Mouse (Mus musculus) forebrain, embryonic 14.5 days (tissue): Measurements from ENCODE around the gene Tcaf1. TPM values are rescaled to one million over a fixed set of nuclear protein-coding genes. Genes with fewer than 3 reads are reported as not detected.

Experiments used
- ATAC-seq: fragments of 200-750 bp; cut with Nextera tagmentation; 2 replicates; pipeline ENCODE4 v1.8.0; 2017; ENCODE audit warnings: mild to moderate bottlenecking, moderate library complexity
- DNase-seq: peaks from one replicate; pipeline ENCODE4 v3.0.0-alpha.2; 2015; ENCODE audit warnings: low spot score
- H3K27ac ChIP-seq: fragments of 300-500 bp; sonication (generic); 2 replicates; pipeline ENCODE4 v1.5.1; 2014; ENCODE audit warnings: low read depth, mild to moderate bottlenecking, control low read depth, low read length, moderate library complexity
- H3K27me3 ChIP-seq: fragments of 300-500 bp; sonication (generic); replicated peaks from 2 replicates; pipeline ENCODE4 v1.6.1; 2014; ENCODE audit warnings: low read length, control low read depth, mixed read lengths; ENCODE audit not compliant: control insufficient read depth, insufficient read depth
- H3K36me3 ChIP-seq: fragments of 300-500 bp; sonication (generic); 2 replicates; pipeline ENCODE4 v1.6.1; 2014; ENCODE audit warnings: low read length, control low read depth; ENCODE audit not compliant: control insufficient read depth, insufficient read depth
- H3K4me1 ChIP-seq: fragments of 300-500 bp; sonication (generic); 2 replicates; pipeline ENCODE4 v1.6.1; 2014; ENCODE audit warnings: antibody characterized with exemption, low read length, control low read depth; ENCODE audit not compliant: control insufficient read depth, insufficient read depth
- H3K4me2 ChIP-seq: fragments of 300-500 bp; sonication (generic); 2 replicates; pipeline ENCODE4 v1.6.1; 2014; ENCODE audit warnings: mild to moderate bottlenecking, control low read depth, low read length
- H3K4me3 ChIP-seq: fragments of 300-500 bp; sonication (generic); 2 replicates; pipeline ENCODE4 v1.5.1; 2014; ENCODE audit warnings: low read depth, low read length, control low read depth
- H3K9ac ChIP-seq: fragments of 300-500 bp; sonication (generic); 2 replicates; pipeline ENCODE4 v1.6.1; 2014; ENCODE audit warnings: mild to moderate bottlenecking, low read length, control low read depth, moderate library complexity
- H3K9me3 ChIP-seq: fragments of 300-500 bp; sonication (generic); replicated peaks from 2 replicates; pipeline ENCODE4 v1.6.1; 2016; ENCODE audit warnings: low read length, control low read depth, mixed read lengths; ENCODE audit not compliant: control insufficient read depth
- WGBS: fragments of 180-500 bp; shearing (Covaris S2); extraction: QIAGEN DNeasy Blood & Tissue Kit; methylation state at CpG from one replicate; pipeline ENCODE4 v1.1.7; 2014; 5-methylcytosine and 5-hydroxymethylcytosine counted together
- polyA plus RNA-seq: library from polyadenylated mRNA; unstranded; fragments of >200 nt; fragmentation: Nextera tagmentation; extraction: Ambion mirVana; gene quantifications from 2 replicates; pipeline ENCODE4 v1.2.1, GENCODE M21; 2014

Tcaf1 gene
- 176 and 209 TPM in 2 replicates for polyA plus RNA-seq

DNA sequence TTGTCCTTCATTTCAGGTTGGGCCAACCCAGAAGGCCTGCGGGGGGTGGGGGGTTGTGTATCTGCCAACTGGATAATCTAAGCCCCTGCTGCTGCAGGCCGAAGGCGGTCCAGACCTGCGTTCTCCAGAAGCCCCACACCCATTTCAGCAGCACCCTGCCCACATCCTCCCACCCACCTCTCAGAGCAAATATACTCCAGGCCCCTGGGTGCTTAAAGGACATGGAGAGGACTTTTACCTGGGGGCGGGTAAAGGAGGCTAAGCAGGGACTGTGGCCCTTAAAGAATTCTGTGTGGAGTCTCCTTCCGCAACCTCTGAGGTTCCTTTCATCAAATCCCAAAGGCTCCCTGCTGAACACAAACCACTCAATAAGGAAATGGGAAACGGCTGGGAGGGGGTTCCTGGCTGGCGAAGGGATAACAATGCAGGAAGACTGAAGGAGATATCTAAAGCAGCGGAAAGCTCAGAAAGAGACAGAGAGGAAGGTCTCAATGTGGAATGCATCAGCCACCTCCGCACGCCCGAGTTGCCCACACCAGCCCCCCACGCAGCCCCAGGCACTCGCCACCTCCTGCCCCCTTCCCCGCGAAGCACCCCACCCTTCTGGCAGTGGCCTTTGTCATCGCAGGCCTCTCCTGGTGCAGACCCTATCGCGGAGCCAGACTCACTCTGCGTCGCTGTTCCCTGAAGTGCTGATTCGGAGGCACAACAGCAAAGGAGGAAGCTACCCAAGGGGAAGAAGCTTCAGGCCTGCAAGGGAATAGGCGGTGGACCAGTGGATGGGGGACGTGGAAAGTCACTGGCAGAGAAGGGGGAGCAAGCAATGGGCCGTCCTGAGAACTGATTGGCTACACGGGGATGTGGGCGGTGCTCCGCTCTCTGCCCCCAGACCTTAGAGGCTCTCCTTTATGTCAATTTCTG, at the start of gene Tcaf1:
Gene Tcaf1, minus strand, starts transcription at position 798 of the 921 bp plus-strand sequence.
- Histone ChIP-seq H3K36me3 (no peaks in the 10 kb centered on the region), H3K4me2 (peak within 1 kb of the TSS; percentile 67)
- ATAC-seq, result peak; percentile 100

GRCm38 (mm10) chr6:42756104-42756503, 46.2 kb upstream of the Tcaf1 start, which contains the start of gene Olfr38:
Gene Olfr38 (plus strand): TSS chr6:42756404.
- H3K27me3 ChIP-seq, result no peaks in the 10 kb centered on the region
- H3K4me1 ChIP-seq, result no peaks in the 10 kb centered on the region
- no peak within 1 kb of the TSS for H3K4me3 ChIP-seq
- no peaks in the 10 kb centered on the region for H3K36me3 ChIP-seq
- no peak within 1 kb of the TSS for H3K4me2 ChIP-seq
- H3K9me3 ChIP-seq, result no peaks in the 10 kb centered on the region
- no peak within 1 kb of the TSS for H3K27ac ChIP-seq
- WGBS, result 83% methylated on average over 1 of the region's 1 CpGs
- DNase-seq, result no peak
- ATAC-seq, result no peak
- H3K9ac ChIP-seq, result no peak within 1 kb of the TSS

More for the DNA sequence above, at the start of gene Tcaf1:
- Histone ChIP-seq H3K9me3 (no peaks in the 10 kb centered on the region), H3K9ac (peak within 1 kb of the TSS; percentile 94), H3K4me1 (peaks cover 16% of the 10 kb centered on the region), H3K27ac (peak within 1 kb of the TSS; percentile 98), H3K27me3 (no peaks in the 10 kb centered on the region), H3K4me3 (peak within 1 kb of the TSS; percentile 73)
- under 1% methylated on average over 28 of the region's 28 CpGs for WGBS
- DNase-seq, result peak; percentile 95

DNA sequence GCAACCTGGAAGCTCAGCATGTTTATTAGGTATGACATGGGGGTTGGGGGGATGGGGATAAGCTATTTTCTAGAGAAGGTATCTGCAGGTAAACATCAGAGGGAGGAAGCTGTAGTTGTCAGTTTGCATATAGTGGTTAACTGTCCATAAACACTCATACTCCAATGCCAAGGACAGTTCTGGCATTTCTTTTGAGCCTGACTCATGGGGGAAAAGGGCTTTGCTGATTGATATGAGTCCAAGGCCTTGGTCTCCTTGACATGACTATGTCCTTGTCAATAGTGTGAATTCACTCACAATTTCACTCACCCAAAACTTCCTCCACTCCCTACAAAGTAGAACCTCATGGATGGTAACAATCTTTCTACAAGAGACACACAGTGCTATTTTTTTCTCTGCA, 38.0 kb upstream of the Tcaf1 start:
- ATAC-seq (no peak), DNase-seq (no peak)
- no peaks in the 10 kb centered on the region for H3K27me3 ChIP-seq
- H3K4me1 ChIP-seq, result no peaks in the 10 kb centered on the region
- H3K27ac ChIP-seq, result no peak overlapping the region
- no peak overlapping the region for H3K4me2 ChIP-seq
- H3K36me3 ChIP-seq, result no peaks in the 10 kb centered on the region
- H3K4me3 ChIP-seq, result no peak overlapping the region
- H3K9me3 ChIP-seq, result no peaks in the 10 kb centered on the region
- no peak overlapping the region for H3K9ac ChIP-seq

- ATAC-seq, result no peak
- H3K9me3 ChIP-seq, result no peaks in the 10 kb centered on the region
- H3K27ac ChIP-seq, result no peak overlapping the region
- no peaks in the 10 kb centered on the region for H3K27me3 ChIP-seq
- no peak for DNase-seq
- H3K9ac ChIP-seq, result no peak overlapping the region
- no peak overlapping the region for H3K4me2 ChIP-seq
- no peak overlapping the region for H3K4me3 ChIP-seq
- no peaks in the 10 kb centered on the region for H3K4me1 ChIP-seq
- WGBS, result 79% methylated on average over 5 of the region's 5 CpGs
- H3K36me3 ChIP-seq, result no peaks in the 10 kb centered on the region
These were observed 32.4 kb upstream of the Tcaf1 start for GRCm38 (mm10) chr6:42742303-42742702.

DNA sequence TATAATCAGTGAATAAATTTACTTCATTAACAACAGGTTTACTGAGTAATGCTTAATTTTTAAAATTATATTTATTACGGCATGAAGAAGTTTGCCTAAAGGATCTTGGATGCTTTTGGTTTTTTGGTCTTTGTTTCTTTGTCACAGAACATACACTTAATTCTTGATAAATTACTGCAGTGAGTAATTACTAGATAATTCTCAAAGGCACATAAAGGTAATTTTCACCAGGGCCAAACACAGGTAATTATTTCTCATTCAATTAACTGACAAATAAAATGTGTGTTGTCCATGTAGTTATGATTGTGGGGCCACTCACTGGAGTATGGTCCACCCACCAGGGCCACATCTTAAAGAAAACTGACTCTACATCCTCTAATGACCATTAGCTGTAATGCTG, 29.2 kb upstream of the Tcaf1 start, which contains the start of gene Olfr453:
Gene Olfr453, plus strand, starts transcription at position 301 of the 400 bp plus-strand sequence.
- ATAC-seq (no peak), DNase-seq (no peak)
- Histone ChIP-seq H3K4me2 (no peak within 1 kb of the TSS), H3K9ac (no peak within 1 kb of the TSS), H3K9me3 (no peaks in the 10 kb centered on the region), H3K36me3 (no peaks in the 10 kb centered on the region), H3K27ac (no peak within 1 kb of the TSS), H3K4me3 (no peak within 1 kb of the TSS), H3K4me1 (no peaks in the 10 kb centered on the region), H3K27me3 (no peaks in the 10 kb centered on the region)
- 89% methylated on average over 1 of the region's 1 CpGs for WGBS

- H3K4me1 ChIP-seq, result no peaks in the 10 kb centered on the region
- no peaks in the 10 kb centered on the region for H3K36me3 ChIP-seq
- no peak overlapping the region for H3K9ac ChIP-seq
- DNase-seq (no peak), ATAC-seq (no peak)
- no peak overlapping the region for H3K4me2 ChIP-seq
- no peaks in the 10 kb centered on the region for H3K9me3 ChIP-seq
- H3K27ac ChIP-seq, result no peak overlapping the region
- no peaks in the 10 kb centered on the region for H3K27me3 ChIP-seq
- H3K4me3 ChIP-seq, result no peak overlapping the region
These were observed 8.1 kb upstream of the Tcaf1 start for GRCm38 (mm10) chr6:42717973-42718372.

- H3K27me3 ChIP-seq, result no peaks in the 10 kb centered on the region
- H3K4me1 ChIP-seq, result no peaks in the 10 kb centered on the region
- no peak overlapping the region for H3K9ac ChIP-seq
- no peak overlapping the region for H3K4me2 ChIP-seq
- no peak overlapping the region for H3K27ac ChIP-seq
- no peak overlapping the region for H3K4me3 ChIP-seq
- no peaks in the 10 kb centered on the region for H3K36me3 ChIP-seq
- ATAC-seq (no peak), DNase-seq (no peak)
- WGBS, result 77% methylated on average over 8 of the region's 8 CpGs
- no peaks in the 10 kb centered on the region for H3K9me3 ChIP-seq
These were observed 4.8 kb upstream of the Tcaf1 start for GRCm38 (mm10) chr6:42714668-42715067.

DNA sequence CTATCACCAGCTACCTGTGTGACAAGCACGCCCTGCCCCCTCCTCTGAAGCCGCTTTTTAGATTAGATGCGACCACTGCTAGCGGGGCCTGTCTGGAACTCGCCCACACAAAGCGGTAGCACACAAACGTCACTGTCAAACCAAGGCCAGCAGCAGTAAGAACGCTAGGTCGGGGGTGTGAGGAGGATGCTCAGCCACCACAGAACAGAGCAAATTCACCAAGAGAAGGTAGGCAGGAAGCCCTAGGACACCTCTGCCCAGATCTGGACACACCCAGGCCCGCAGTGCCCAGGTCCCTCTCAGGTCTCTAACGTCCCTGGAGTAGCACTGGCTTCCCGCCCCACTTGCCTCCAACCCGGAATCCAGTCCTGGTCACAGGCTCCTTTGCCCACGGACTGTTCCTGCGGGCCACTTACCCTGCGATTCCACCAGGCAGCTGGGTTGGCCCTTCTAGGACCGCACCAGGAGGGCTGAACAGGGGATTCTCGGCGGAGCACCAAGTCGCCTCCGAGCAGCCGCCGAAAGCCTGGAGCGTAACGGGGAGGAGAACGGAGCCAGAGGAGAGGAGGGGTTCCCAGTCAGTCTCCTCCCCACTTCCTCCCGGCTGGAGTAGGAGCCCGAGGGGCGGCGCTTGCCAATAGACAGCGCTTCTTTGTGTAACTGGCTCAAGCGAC, 17.2 kb downstream of the Tcaf1 start:
- Histone ChIP-seq H3K27me3 (no peaks in the 10 kb centered on the region), H3K9me3 (peaks cover under 1% of the 10 kb centered on the region; the same call in 1 of the 2 replicates), H3K36me3 (peaks cover 6% of the 10 kb centered on the region; the same call in 1 of the 2 replicates), H3K4me1 (0 out of 2 replicates have a peak, but pooled peaks cover 5% of the 10 kb centered on the region), H3K27ac (peak overlapping the region; percentile 97), H3K9ac (peak overlapping the region; percentile 96), H3K4me3 (peak overlapping the region; percentile 79), H3K4me2 (peak overlapping the region; percentile 75)
- DNase-seq, result peak; percentile 96
- peak; percentile 95 for ATAC-seq
- WGBS, result under 1% methylated on average over 32 of the region's 32 CpGs
